ENCODE assay signal across 29 mouse cellular contexts in genomic region chr7:6164671-6165070, GRCm38 (mm10). TPM values are rescaled to one million over a fixed set of nuclear protein-coding genes. Genes with fewer than 3 reads are reported as not detected.
"Had no signal": no experiment of that assay in that cellular context is flagged by ENCODE, and none has a peak within 500 bp of the region (broad histone marks: within the 10 kb centered on the region; RNA-seq: fewer than 3 reads in every experiment).

No protein-coding gene starts in this region.

- H3K9ac ChIP-seq: liver, embryonic 12.5 days; liver, embryonic 14.5 days; lung, embryonic 14.5 days; midbrain, embryonic 13.5 days; midbrain, embryonic 15.5 days; neural tube, embryonic 13.5 days; neural tube, embryonic 15.5 days had no signal

- H3K9me3 ChIP-seq: liver, embryonic 12.5 days; midbrain, embryonic 10.5 days; midbrain, embryonic 13.5 days; midbrain, embryonic 15.5 days; neural tube, embryonic 13.5 days; neural tube, embryonic 15.5 days had no signal

- ATAC-seq: liver, embryonic 12.5 days; midbrain, embryonic 13.5 days; midbrain, embryonic 15.5 days had no signal

- DNase-seq: lung, adult 18-20 months; lung, embryonic 14.5 days; lung, postnatal 10 days; lung, postnatal 4 days; retina, postnatal 1 day; right cerebral cortex, adult 18-20 months; right cerebral cortex, postnatal 25 days; right cerebral cortex, postnatal 4 days; spleen, adult 18-20 months; thymus, adult 18-20 months; thymus, postnatal 14 days; thymus, postnatal 36 days had no signal

- H3K4me2 ChIP-seq: liver, embryonic 12.5 days; lung, embryonic 14.5 days; midbrain, embryonic 13.5 days; midbrain, embryonic 15.5 days; neural tube, embryonic 13.5 days; neural tube, embryonic 15.5 days had no signal

- H3K36me3 ChIP-seq: liver, embryonic 12.5 days; midbrain, embryonic 10.5 days; midbrain, embryonic 13.5 days; midbrain, embryonic 15.5 days; neural tube, embryonic 13.5 days; neural tube, embryonic 15.5 days had no signal

- H3K27me3 ChIP-seq: midbrain, embryonic 13.5 days; midbrain, embryonic 15.5 days; neural tube, embryonic 13.5 days; neural tube, embryonic 15.5 days had no signal

- H3K4me1 ChIP-seq: liver, embryonic 12.5 days; midbrain, embryonic 10.5 days; midbrain, embryonic 13.5 days; midbrain, embryonic 15.5 days; neural tube, embryonic 13.5 days; neural tube, embryonic 15.5 days had no signal

- H3K27ac ChIP-seq: liver, embryonic 12.5 days; liver, embryonic 14.5 days; midbrain, embryonic 10.5 days; midbrain, embryonic 13.5 days; midbrain, embryonic 15.5 days; neural tube, embryonic 13.5 days; neural tube, embryonic 15.5 days had no signal

- H3K4me3 ChIP-seq: liver, embryonic 12.5 days; midbrain, embryonic 10.5 days; midbrain, embryonic 13.5 days; midbrain, embryonic 15.5 days; myocyte; neural tube, embryonic 13.5 days; neural tube, embryonic 15.5 days had no signal

RNA-seq across cellular contexts. Expression of gene Galp, which starts 32.2 kb away (rescaled TPM):
- total RNA-seq: megakaryocyte, adult 5-6 weeks; megakaryocyte-erythroid progenitor cell, adult 5-6 weeks had no signal
- polyA plus RNA-seq: liver, embryonic 12.5 days; liver, embryonic 14.5 days; liver, embryonic 16.5 days; lung, embryonic 14.5 days; lung, embryonic 16.5 days; midbrain, embryonic 10.5 days; midbrain, embryonic 13.5 days; midbrain, embryonic 15.5 days; myocyte; neural tube, embryonic 11.5 days; neural tube, embryonic 13.5 days; neural tube, embryonic 15.5 days; small intestine, adult 2 months; stomach, embryonic 14.5 days; stomach, embryonic 16.5 days; thymus, postnatal 0 days had no signal

RNA-seq across cellular contexts. Expression of gene Zscan5b, which starts 57.4 kb away (rescaled TPM):
- total RNA-seq: megakaryocyte, adult 5-6 weeks; megakaryocyte-erythroid progenitor cell, adult 5-6 weeks had no signal
- polyA plus RNA-seq: liver, embryonic 12.5 days; liver, embryonic 14.5 days; liver, embryonic 16.5 days; lung, embryonic 14.5 days; lung, embryonic 16.5 days; midbrain, embryonic 10.5 days; midbrain, embryonic 13.5 days; midbrain, embryonic 15.5 days; myocyte; neural tube, embryonic 11.5 days; neural tube, embryonic 13.5 days; neural tube, embryonic 15.5 days; small intestine, adult 2 months; stomach, embryonic 14.5 days; stomach, embryonic 16.5 days; thymus, postnatal 0 days had no signal
